Mouse (Mus musculus) WW6 (cell line): ENCODE data around the gene Gm21748.
"Not testable (repeated sequence)": the region's sequence is repeated elsewhere in the genome, so short reads cannot be mapped to it uniquely, and the experiment has no call there.

Source experiments
- DNase-seq: peaks from one replicate; pipeline ENCODE4 v3.0.0-alpha.2; 2013; ENCODE audit warnings: low read depth, low spot score

The Gm21748 gene

DNA sequence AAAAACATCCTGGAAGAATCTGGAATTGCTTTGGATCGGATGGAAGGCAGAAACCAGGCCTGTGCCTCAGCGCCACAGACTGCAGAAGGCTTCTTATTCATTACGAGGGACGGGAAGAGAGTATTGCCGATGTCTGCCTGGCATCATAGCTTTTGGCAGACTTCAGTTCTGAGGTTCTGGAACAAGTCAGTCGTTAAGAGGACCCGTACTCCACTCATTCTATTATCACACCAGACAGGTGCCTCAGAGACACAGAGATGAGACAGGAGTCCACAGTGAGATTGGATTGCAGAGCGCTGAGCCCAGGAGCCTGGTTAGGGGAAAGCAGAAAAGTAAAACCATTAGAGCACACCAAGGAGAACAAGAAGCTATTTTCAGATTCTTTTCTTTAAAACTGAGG lies at the start of gene Gm21748:
Gene Gm21748, minus strand, starts transcription at position 101 of the 400 bp plus-strand sequence.
- not testable (repeated sequence) for DNase-seq
